Mouse (Mus musculus) erythroid progenitor cell, adult 5-6 weeks (primary cell): ENCODE measurements around the gene H2-M10.2. TPM values are rescaled to one million over a fixed set of nuclear protein-coding genes. Genes with fewer than 3 reads are reported as not detected.
A peak's percentile ranks its signal among the peaks of the same experiment; 100 is the strongest.
"Not testable (repeated sequence)": the region's sequence is repeated elsewhere in the genome, so short reads cannot be mapped to it uniquely, and the experiment has no call there.

Experiments used
- ATAC-seq: replicated peaks from 2 replicates; pipeline ENCODE4 v1.8.0; 2016; ENCODE audit warnings: moderate number of reproducible peaks, mild to moderate bottlenecking, moderate TSS enrichment, inconsistent platforms; ENCODE audit not compliant: poor library complexity, low FRiP score, severe bottlenecking
- total RNA-seq, 2 experiments: library from RNA; stranded (forward) in 1 of 2; stranded (reverse) in 1 of 2; fragments of 150-400 nt in 1 of 2; fragments of 186-747, 209-891 nt in 1 of 2; gene quantifications; 2 replicates each; pipeline versions ENCODE4 v1.2.3 to v1.2.4; 2015 to 2017; ENCODE audit warnings: low replicate concordance in 2 of 2

Gene H2-M10.2
- total RNA-seq, 2 experiments from 2014 or later: not detected

GRCm38 (mm10) chr17:36257241-36257947, 28.9 kb downstream of the H2-M10.2 start:
- ATAC-seq: peak; percentile 93

- ATAC-seq: no peak
Observed at GRCm38 (mm10) chr17:36253087-36253600, 33.1 kb downstream of the H2-M10.2 start.

- ATAC-seq: no peak
Observed at GRCm38 (mm10) chr17:36252250-36252876, 33.9 kb downstream of the H2-M10.2 start.

GRCm38 (mm10) chr17:36248886-36249285, 37.4 kb downstream of the H2-M10.2 start:
- ATAC-seq: no peak

GRCm38 (mm10) chr17:36245741-36246140, 40.5 kb downstream of the H2-M10.2 start:
- no peak for ATAC-seq

- ATAC-seq: no peak
Observed at GRCm38 (mm10) chr17:36244031-36244430, 42.3 kb downstream of the H2-M10.2 start.

- no peak for ATAC-seq
Observed at GRCm38 (mm10) chr17:36240637-36241213, 45.6 kb downstream of the H2-M10.2 start.

GRCm38 (mm10) chr17:36237321-36237921, 48.9 kb downstream of the H2-M10.2 start:
- ATAC-seq: no peak

GRCm38 (mm10) chr17:36235300-36235699, 51.0 kb downstream of the H2-M10.2 start:
- ATAC-seq: not testable (repeated sequence)

Other genes with a start within 250 kb of the H2-M10.2 start
- 19.1 and 19.7 TPM in 2 replicates for gene H2-T22, start 243.7 kb downstream of the H2-M10.2 start, total RNA-seq (2015; ENCODE audit: low replicate concordance)
- gene H2-T22, start 243.7 kb downstream of the H2-M10.2 start, total RNA-seq (2017; ENCODE audit: low replicate concordance): 5.5 and 16.4 TPM in 2 replicates
- not detected in 2 replicates for gene Gm6034, start 243.5 kb downstream of the H2-M10.2 start, total RNA-seq (2015; ENCODE audit: low replicate concordance)
- not detected in 2 replicates for gene Gm6034, start 243.5 kb downstream of the H2-M10.2 start, total RNA-seq (2017; ENCODE audit: low replicate concordance)
- gene Gm11127, start 228.1 kb downstream of the H2-M10.2 start, total RNA-seq (2015; ENCODE audit: low replicate concordance): not detected in 2 replicates
- 0.39 TPM in 1 of 2 replicates, not detected in the other for gene Gm11127, start 228.1 kb downstream of the H2-M10.2 start, total RNA-seq (2017; ENCODE audit: low replicate concordance)
- not detected in 2 replicates for gene Gm19684, start 164.8 kb downstream of the H2-M10.2 start, total RNA-seq (2015; ENCODE audit: low replicate concordance)
- gene Gm19684, start 164.8 kb downstream of the H2-M10.2 start, total RNA-seq (2017; ENCODE audit: low replicate concordance): not detected in 2 replicates
- gene Gm7030, start 157.1 kb downstream of the H2-M10.2 start, total RNA-seq (2015; ENCODE audit: low replicate concordance): not detected in 2 replicates
- not detected in 2 replicates for gene Gm7030, start 157.1 kb downstream of the H2-M10.2 start, total RNA-seq (2017; ENCODE audit: low replicate concordance)
- gene Gm8909, start 118.0 kb downstream of the H2-M10.2 start, total RNA-seq (2015; ENCODE audit: low replicate concordance): not detected in 2 replicates
- not detected in 2 replicates for gene Gm8909, start 118.0 kb downstream of the H2-M10.2 start, total RNA-seq (2017; ENCODE audit: low replicate concordance)
- not detected in 2 replicates for gene H2-T3, start 96.2 kb downstream of the H2-M10.2 start, total RNA-seq (2015; ENCODE audit: low replicate concordance)
- not detected in 2 replicates for gene H2-T3, start 96.2 kb downstream of the H2-M10.2 start, total RNA-seq (2017; ENCODE audit: low replicate concordance)
- 63.7 and 66.0 TPM in 2 replicates for gene Rpp21, start 28.4 kb downstream of the H2-M10.2 start, total RNA-seq (2015; ENCODE audit: low replicate concordance)
- 11.8 TPM in 2 replicates for gene Rpp21, start 28.4 kb downstream of the H2-M10.2 start, total RNA-seq (2017; ENCODE audit: low replicate concordance)
- gene Trim39, start 14.2 kb downstream of the H2-M10.2 start, total RNA-seq (2015; ENCODE audit: low replicate concordance): 25.6 and 29.9 TPM in 2 replicates
- 37.4 and 40.9 TPM in 2 replicates for gene Trim39, start 14.2 kb downstream of the H2-M10.2 start, total RNA-seq (2017; ENCODE audit: low replicate concordance)
- not detected in 2 replicates for gene H2-M10.1, start 39.7 kb upstream of the H2-M10.2 start, total RNA-seq (2015; ENCODE audit: low replicate concordance)
- not detected in 2 replicates for gene H2-M10.1, start 39.7 kb upstream of the H2-M10.2 start, total RNA-seq (2017; ENCODE audit: low replicate concordance)
- not detected in 2 replicates for gene H2-M10.3, start 81.9 kb upstream of the H2-M10.2 start, total RNA-seq (2015; ENCODE audit: low replicate concordance)
- not detected in 2 replicates for gene H2-M10.3, start 81.9 kb upstream of the H2-M10.2 start, total RNA-seq (2017; ENCODE audit: low replicate concordance)
- gene H2-M10.4, start 175.8 kb upstream of the H2-M10.2 start, total RNA-seq (2015; ENCODE audit: low replicate concordance): not detected in 2 replicates
- gene H2-M10.4, start 175.8 kb upstream of the H2-M10.2 start, total RNA-seq (2017; ENCODE audit: low replicate concordance): not detected in 2 replicates